Mouse (Mus musculus): ENCODE measurements around the gene Fam167b.

GRCm38 (mm10) chr4:129625029-129625370 is 46.7 kb upstream of the Fam167b start:
- TF ChIP-seq CHD2 (IDR thresholded peaks at IDR 0.05; ENCODE audit: low read depth, low read length) (no peak), MAFK (IDR thresholded peaks at IDR 0.05; ENCODE audit: insufficient read depth, low read depth, low read length) (no peak)

All from ES-E14 (cell line).